Mouse (Mus musculus): Measurements from ENCODE around the gene Olfr749.
A peak's percentile ranks its signal among the peaks of the same experiment; 100 is the strongest.
"Not testable (repeated sequence)": the region's sequence is repeated elsewhere in the genome, so short reads cannot be mapped to it uniquely, and the experiment has no call there.

Olfr749 gene

DNA sequence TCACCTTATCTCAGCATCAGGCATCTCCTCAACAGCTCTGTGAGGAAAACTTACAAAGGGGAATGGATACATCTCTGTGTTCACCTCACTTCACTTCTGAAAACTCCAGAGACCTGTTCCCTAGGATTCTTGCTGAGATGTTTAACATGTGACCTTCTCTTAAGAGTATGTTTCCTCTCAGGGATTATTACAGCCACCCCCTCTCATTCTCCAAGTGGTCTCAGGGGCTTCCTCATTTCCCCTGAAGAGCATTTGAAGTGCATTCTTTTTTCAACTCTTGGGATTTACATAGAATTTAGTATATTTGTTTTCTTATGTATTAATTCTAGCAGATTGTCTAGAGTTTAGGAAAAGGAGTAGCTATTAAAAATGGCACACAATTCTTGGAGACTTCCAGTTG is at the start of gene Olfr749:
Gene Olfr749, minus strand, starts transcription at position 101 of the 400 bp plus-strand sequence.
- no peak for DNase-seq (ENCODE audit: low read depth, low spot score)

DNA sequence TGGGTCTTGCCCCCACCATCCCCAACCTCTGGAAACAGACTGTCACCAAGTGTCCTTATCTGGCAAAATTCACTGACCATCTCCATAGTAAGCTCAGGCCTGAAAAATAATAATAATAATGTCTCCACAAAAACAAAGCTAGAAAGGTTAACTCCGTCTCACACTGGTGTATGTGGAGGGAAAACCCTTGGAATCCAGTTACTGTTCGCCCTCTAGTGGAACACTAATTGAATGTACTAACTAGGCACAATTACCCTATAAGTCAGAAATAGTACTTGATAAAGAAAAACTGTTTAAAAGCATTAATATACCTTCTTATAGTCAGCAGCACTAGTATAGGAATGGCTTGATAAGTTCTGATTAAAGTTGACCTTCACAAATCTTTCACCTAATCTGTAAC is 43.3 kb upstream of the Olfr749 start:
- no peak for DNase-seq (ENCODE audit: low read depth, low spot score)

- peak; percentile 89 for DNase-seq (ENCODE audit: low read depth, low spot score)
Observed at GRCm38 (mm10) chr14:50785251-50785637, 40.4 kb upstream of the Olfr749 start, which contains the start of gene Ttc5. Ttc5 (minus strand) TSS chr14:50785519.

DNA sequence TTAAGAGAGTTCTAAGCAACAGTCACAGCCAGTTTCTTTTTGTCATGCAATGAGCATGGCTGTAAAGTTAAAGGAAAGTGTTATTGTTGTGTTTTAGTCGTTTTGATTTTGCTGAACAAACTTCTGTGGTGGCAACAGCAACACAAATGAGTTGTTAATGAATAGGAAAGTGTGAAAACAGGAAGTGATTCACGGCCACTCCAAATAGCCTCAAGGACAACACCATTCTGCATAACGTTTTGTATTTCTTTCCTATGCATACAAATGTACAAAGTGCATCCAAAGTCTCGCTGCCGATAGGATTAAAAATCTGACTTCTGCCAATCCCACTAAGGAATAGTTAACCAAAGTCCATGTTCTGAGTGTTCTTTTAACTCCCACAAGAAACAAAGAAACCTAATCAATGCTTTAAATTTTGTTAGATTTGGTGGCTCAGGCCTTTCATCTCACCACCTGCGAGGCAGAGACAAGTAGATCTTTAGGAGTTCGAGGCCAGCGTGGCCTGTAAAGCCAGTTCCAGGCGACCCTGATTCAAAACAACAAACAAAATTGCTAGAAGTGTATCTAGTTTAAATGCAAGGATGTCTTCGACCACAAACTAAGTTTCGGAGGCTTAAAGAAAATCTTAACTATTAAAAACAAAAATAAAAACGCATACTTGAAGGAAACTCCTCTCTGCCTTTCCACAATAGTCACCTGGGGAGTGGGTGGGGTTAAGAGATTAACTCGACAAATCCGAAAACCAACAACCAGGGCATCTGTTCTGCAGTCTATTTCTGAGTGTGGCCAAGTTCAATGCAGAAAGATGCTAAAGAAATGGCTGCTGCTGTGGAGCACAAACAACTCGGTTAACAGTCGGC is 39.7 kb upstream of the Olfr749 start:
- no peak for DNase-seq (ENCODE audit: low read depth, low spot score)

- no peak for DNase-seq (ENCODE audit: low read depth, low spot score)
Observed at GRCm38 (mm10) chr14:50782166-50782565, 37.3 kb upstream of the Olfr749 start.

- DNase-seq (ENCODE audit: low read depth, low spot score) = no peak
Observed at GRCm38 (mm10) chr14:50771342-50771741, 26.4 kb upstream of the Olfr749 start.

GRCm38 (mm10) chr14:50765736-50766135 is 20.8 kb upstream of the Olfr749 start:
- no peak for DNase-seq (ENCODE audit: low read depth, low spot score)

DNA sequence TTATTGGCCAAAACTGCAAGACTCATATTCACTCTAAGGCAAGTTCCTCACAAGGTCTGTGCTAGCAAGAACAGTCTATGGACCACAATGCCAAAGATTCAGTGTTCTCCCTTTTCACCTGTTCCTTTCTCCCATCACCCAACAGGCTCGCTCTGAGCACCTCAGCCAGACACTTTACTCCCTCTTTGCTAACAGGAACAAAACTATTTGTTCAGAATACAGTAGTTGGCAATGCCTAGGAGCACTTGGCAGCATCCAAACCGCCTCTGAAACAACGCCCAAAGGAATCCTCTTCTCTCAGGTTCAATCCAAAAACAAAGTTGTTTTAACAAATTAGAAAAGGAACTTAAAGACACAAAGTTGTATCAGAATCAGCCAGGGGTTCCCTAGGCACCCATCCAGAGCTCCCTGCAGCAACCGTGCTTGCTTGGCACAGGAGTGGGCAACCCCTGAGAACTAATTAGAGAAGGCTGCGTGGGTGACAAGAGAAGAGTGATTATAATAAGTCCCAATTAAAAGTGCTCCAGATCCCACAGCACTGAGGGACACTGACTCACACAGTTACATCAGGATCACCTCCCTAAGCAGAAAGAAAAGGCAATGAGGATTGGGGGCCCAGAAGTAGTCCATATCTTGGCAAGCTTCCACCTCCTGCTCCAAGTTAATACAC is 13.7 kb upstream of the Olfr749 start:
- no peak for DNase-seq (ENCODE audit: low read depth, low spot score)

- no peak for DNase-seq (ENCODE audit: low read depth, low spot score)
Observed at GRCm38 (mm10) chr14:50741584-50741983, 3.3 kb downstream of the Olfr749 start.

GRCm38 (mm10) chr14:50740334-50740733 is 4.6 kb downstream of the Olfr749 start:
- DNase-seq (ENCODE audit: low read depth, low spot score) = no peak

- DNase-seq (ENCODE audit: low read depth, low spot score) = not testable (repeated sequence)
Observed at GRCm38 (mm10) chr14:50722371-50722770, 22.5 kb downstream of the Olfr749 start.

DNA sequence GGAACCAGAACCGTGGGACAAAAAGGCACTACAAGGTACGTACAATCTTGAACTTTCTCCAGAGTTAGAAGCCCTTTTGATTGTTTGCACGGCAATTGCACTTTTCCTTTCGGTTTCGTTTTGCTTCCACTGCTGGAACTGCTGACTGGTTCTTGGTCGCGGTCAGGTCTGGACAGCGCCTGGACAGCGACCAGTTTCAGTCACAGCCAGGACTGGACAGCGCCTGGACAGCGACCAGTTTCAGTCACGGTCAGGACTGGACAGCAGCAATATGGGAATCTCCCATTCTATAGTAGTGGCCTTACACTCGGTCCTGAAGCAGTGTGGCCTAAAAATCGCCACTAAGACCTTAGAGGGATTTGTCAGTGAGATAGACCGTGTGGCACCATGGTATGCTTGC is 25.0 kb downstream of the Olfr749 start:
- peak; percentile 1 for DNase-seq (ENCODE audit: low read depth, low spot score)

- DNase-seq (ENCODE audit: low read depth, low spot score) = no peak
Observed at GRCm38 (mm10) chr14:50707073-50707472, 37.8 kb downstream of the Olfr749 start, which contains the start of gene Olfr748. Olfr748 (plus strand) TSS chr14:50707373.

GRCm38 (mm10) chr14:50693106-50693505 is 51.8 kb downstream of the Olfr749 start, which contains the start of gene Olfr747:
Olfr747 (minus strand) TSS chr14:50693206.
- DNase-seq (ENCODE audit: low read depth, low spot score) = no peak
